Mouse (Mus musculus): Measurements from ENCODE around the gene Nfasc.

GRCm38 (mm10) chr1:132694007-132694406 lies 47.6 kb downstream of the Nfasc start:
- TF ChIP-seq CTCF (conservative IDR thresholded peaks at IDR 0.05; ENCODE audit: low read length) (no peak), NANOG (IDR thresholded peaks at IDR 0.05; ENCODE audit: borderline replicate concordance, low read length) (no peak), POU5F1 (IDR thresholded peaks at IDR 0.05; ENCODE audit: borderline replicate concordance, low read length) (no peak)
